Mouse (Mus musculus) CH12.LX (cell line): ENCODE data around the gene Dapl1. TPM values are rescaled to one million over a fixed set of nuclear protein-coding genes. Genes with fewer than 3 reads are reported as not detected.

Experiments
- DNase-seq: peaks from one replicate; pipeline ENCODE4 v3.0.0-alpha.2; 2013; ENCODE audit errors: extremely low read depth
- H3K27ac ChIP-seq: 2 replicates; pipeline ENCODE4 v1.5.1; 2012; ENCODE audit warnings: low read depth, mild to moderate bottlenecking, control low read depth, moderate library complexity; ENCODE audit not compliant: insufficient read depth
- H3K27me3 ChIP-seq: replicated peaks from 2 replicates; pipeline ENCODE3; 2012; ENCODE audit warnings: inconsistent platforms
- H3K36me3 ChIP-seq, 2 experiments: replicated peaks in 1 of 2; 2 replicates each; pipeline versions ENCODE3 to v1.6.1; 2012; ENCODE audit warnings: inconsistent platforms in 1 of 2, low read length in 1 of 2, mild to moderate bottlenecking in 1 of 2, mixed read lengths in 1 of 2, moderate library complexity in 1 of 2; ENCODE audit not compliant: control insufficient read depth in 1 of 2, insufficient read depth in 1 of 2
- H3K4me1 ChIP-seq, 2 experiments: 2 replicates each; pipeline ENCODE4 v1.6.1; 2012; ENCODE audit warnings: inconsistent platforms in 1 of 2, moderate library complexity in 1 of 2; ENCODE audit not compliant: insufficient read depth in 2 of 2, control insufficient read depth in 1 of 2
- H3K4me2 ChIP-seq: 2 replicates; pipeline ENCODE4 v1.6.1; 2012; ENCODE audit warnings: low read depth, mild to moderate bottlenecking, control low read depth; ENCODE audit not compliant: poor library complexity, insufficient read depth, severe bottlenecking
- H3K4me3 ChIP-seq, 3 experiments: fragments of 150-350 bp in 1 of 3; sonication (generic) in 1 of 3; replicated peaks in 1 of 3; 2 replicates each; pipeline versions ENCODE3 to v1.5.1; 2011 to 2012; ENCODE audit warnings: low read depth in 2 of 3, low read length in 2 of 3, mild to moderate bottlenecking in 2 of 3, moderate library complexity in 2 of 3, control low read depth in 1 of 3, improper control_type of control experiment in 1 of 3, inconsistent platforms in 1 of 3, mixed read lengths in 1 of 3; ENCODE audit not compliant: poor library complexity in 1 of 3
- H3K79me2 ChIP-seq: replicated peaks from 2 replicates; pipeline ENCODE4 v1.6.1; 2012; ENCODE audit warnings: mild to moderate bottlenecking, moderate library complexity; ENCODE audit not compliant: control insufficient read depth, poor library complexity, insufficient read depth, severe bottlenecking; ENCODE audit errors: extremely low read depth
- H3K9ac ChIP-seq: 2 replicates; pipeline ENCODE4 v1.6.1; 2012; ENCODE audit warnings: low read depth, mild to moderate bottlenecking, control low read depth, moderate library complexity; ENCODE audit not compliant: insufficient read depth
- H3K9me3 ChIP-seq: replicated peaks from 2 replicates; pipeline ENCODE3; 2012; ENCODE audit warnings: low read length, inconsistent platforms, mixed read lengths
- BHLHE40 ChIP-seq: IDR thresholded peaks from 2 replicates; pipeline ENCODE4 v1.6.1; 2011; ENCODE audit warnings: mild to moderate bottlenecking, low read depth, low read length, improper control_type of control experiment
- CTCF ChIP-seq, 2 experiments: IDR thresholded peaks in 1 of 2; conservative IDR thresholded peaks in 1 of 2; 2 replicates each; pipeline ENCODE4 v1.5.1; 2011 to 2012; ENCODE audit warnings: low read depth in 2 of 2, low read length in 2 of 2, improper control_type of control experiment in 1 of 2, inconsistent platforms in 1 of 2, mild to moderate bottlenecking in 1 of 2, moderate library complexity in 1 of 2
- E2F4 ChIP-seq: IDR thresholded peaks from 2 replicates; pipeline ENCODE4 v1.6.1; 2011; ENCODE audit warnings: low read depth, low read length, improper control_type of control experiment; ENCODE audit not compliant: insufficient replicate concordance
- ELF1 ChIP-seq: IDR thresholded peaks from 2 replicates; pipeline ENCODE4 v1.6.1; 2014; ENCODE audit warnings: low read depth, mild to moderate bottlenecking, inconsistent platforms, low read length, improper control_type of control experiment
- ETS1 ChIP-seq: conservative IDR thresholded peaks from 2 replicates; pipeline ENCODE4 v1.6.1; 2012; ENCODE audit warnings: low read depth, mild to moderate bottlenecking, inconsistent platforms, low read length, improper control_type of control experiment, moderate library complexity
- GABPA ChIP-seq: IDR thresholded peaks from 2 replicates; pipeline ENCODE4 v1.6.1; 2012; ENCODE audit warnings: low read depth, low read length, improper control_type of control experiment, inconsistent platforms; ENCODE audit not compliant: insufficient replicate concordance
- HCFC1 ChIP-seq: IDR thresholded peaks from 2 replicates; pipeline ENCODE4 v1.6.1; 2012; ENCODE audit warnings: low read depth, mild to moderate bottlenecking, inconsistent platforms, low read length, improper control_type of control experiment
- IRF4 ChIP-seq: IDR thresholded peaks from 2 replicates; pipeline ENCODE4 v1.6.1; 2014; ENCODE audit warnings: low read depth, mild to moderate bottlenecking, inconsistent platforms, low read length, improper control_type of control experiment
- JUN ChIP-seq: IDR thresholded peaks from 2 replicates; pipeline ENCODE4 v1.6.1; 2011; ENCODE audit warnings: low read depth, mild to moderate bottlenecking, low read length, improper control_type of control experiment, moderate library complexity; ENCODE audit not compliant: insufficient read depth
- JUND ChIP-seq: conservative IDR thresholded peaks from 2 replicates; pipeline ENCODE4 v1.6.1; 2011; ENCODE audit warnings: low read depth, low read length, improper control_type of control experiment
- MAFK ChIP-seq: IDR thresholded peaks from 2 replicates; pipeline ENCODE4 v1.6.1; 2011; ENCODE audit warnings: low read length, improper control_type of control experiment; ENCODE audit not compliant: insufficient replicate concordance
- MAX ChIP-seq: IDR thresholded peaks from 2 replicates; pipeline ENCODE4 v1.6.1; 2011; ENCODE audit warnings: low read length, improper control_type of control experiment
- MAZ ChIP-seq: IDR thresholded peaks from 2 replicates; pipeline ENCODE4 v1.6.1; 2012; ENCODE audit warnings: low read depth, mild to moderate bottlenecking, inconsistent platforms, low read length, improper control_type of control experiment, moderate library complexity
- MXI1 ChIP-seq: IDR thresholded peaks from 2 replicates; pipeline ENCODE4 v1.6.1; 2011; ENCODE audit warnings: mild to moderate bottlenecking, low read depth, low read length, improper control_type of control experiment
- MYC ChIP-seq: IDR thresholded peaks from 2 replicates; pipeline ENCODE4 v1.6.1; 2011; ENCODE audit warnings: low read depth, mild to moderate bottlenecking, improper control_type of control experiment, low read length
- NRF1 ChIP-seq: IDR thresholded peaks from 2 replicates; pipeline ENCODE4 v1.6.1; 2014; ENCODE audit warnings: low read depth, mild to moderate bottlenecking, inconsistent platforms, low read length, improper control_type of control experiment, moderate library complexity
- POLR2A ChIP-seq: IDR thresholded peaks from 2 replicates; pipeline ENCODE4 v1.6.1; 2011; ENCODE audit warnings: low read depth, mild to moderate bottlenecking, improper control_type of control experiment, low read length
- RCOR1 ChIP-seq: conservative IDR thresholded peaks from 2 replicates; pipeline ENCODE4 v1.6.1; 2012; ENCODE audit warnings: low read depth, mild to moderate bottlenecking, inconsistent platforms, low read length, improper control_type of control experiment
- SMC3 ChIP-seq: IDR thresholded peaks from 2 replicates; pipeline ENCODE4 v1.6.1; 2011; ENCODE audit warnings: low read depth, low read length, improper control_type of control experiment
- UBTF ChIP-seq: IDR thresholded peaks from 2 replicates; pipeline ENCODE4 v1.6.1; 2012; ENCODE audit warnings: low read depth, mild to moderate bottlenecking, inconsistent platforms, low read length, improper control_type of control experiment, moderate library complexity
- USF1 ChIP-seq: IDR thresholded peaks from 2 replicates; pipeline ENCODE4 v1.6.1; 2014; ENCODE audit warnings: low read depth, mild to moderate bottlenecking, inconsistent platforms, low read length, improper control_type of control experiment
- USF2 ChIP-seq: conservative IDR thresholded peaks from 2 replicates; pipeline ENCODE4 v1.6.1; 2011; ENCODE audit warnings: low read depth, low read length, improper control_type of control experiment
- ZC3H11A ChIP-seq: IDR thresholded peaks from 2 replicates; pipeline ENCODE4 v1.6.1; 2012; ENCODE audit warnings: low read depth, mild to moderate bottlenecking, inconsistent platforms, low read length, improper control_type of control experiment
- ZKSCAN1 ChIP-seq: IDR thresholded peaks from 2 replicates; pipeline ENCODE4 v1.6.1; 2012; ENCODE audit warnings: low read depth, inconsistent platforms, low read length, improper control_type of control experiment, borderline replicate concordance
- ZNF384 ChIP-seq: IDR thresholded peaks from 2 replicates; pipeline ENCODE4 v1.6.1; 2012; ENCODE audit warnings: low read depth, low read length, improper control_type of control experiment, inconsistent platforms
- dilution Hi-C: fragments of 300-500 bp; cut with MboI; formaldehyde crosslinking; loops from 2 replicates; pipeline ENCODE4 v1.14.3; 2020; ENCODE audit warnings: low sequenced_read_pairs; ENCODE audit not compliant: extremely low pct_unique_long_range_greater_than_20kb, extremely low pct_ligation_motif_present
- in situ Hi-C: fragments of 300-500 bp; cut with MboI; formaldehyde crosslinking; loops from 3 replicates; pipeline ENCODE4 v1.14.3; 2019; ENCODE audit warnings: low sequenced_read_pairs, low pct_ligation_motif_present, low pct_unique_long_range_greater_than_20kb, mixed read lengths
- polyA plus RNA-seq: library from polyadenylated mRNA; unstranded; fragments of >175 nt; gene quantifications from 2 replicates; pipeline ENCODE4 v1.2.1, GENCODE M21; 2012; ENCODE audit warnings: low read depth; ENCODE audit not compliant: insufficient read length
- total RNA-seq, 2 experiments: library from RNA; depleted of rRNA; stranded (reverse); fragments of 300-350 nt in 1 of 2; fragments of >200 nt in 1 of 2; gene quantifications; 2 replicates each; pipeline ENCODE4 v1.2.3; 2012 to 2014

The Dapl1 gene
- total RNA-seq (2012; rRNA removed) (not detected in 2 replicates), total RNA-seq (2014; rRNA removed) (not detected in 2 replicates), polyA plus RNA-seq (not detected in 2 replicates)

DNA sequence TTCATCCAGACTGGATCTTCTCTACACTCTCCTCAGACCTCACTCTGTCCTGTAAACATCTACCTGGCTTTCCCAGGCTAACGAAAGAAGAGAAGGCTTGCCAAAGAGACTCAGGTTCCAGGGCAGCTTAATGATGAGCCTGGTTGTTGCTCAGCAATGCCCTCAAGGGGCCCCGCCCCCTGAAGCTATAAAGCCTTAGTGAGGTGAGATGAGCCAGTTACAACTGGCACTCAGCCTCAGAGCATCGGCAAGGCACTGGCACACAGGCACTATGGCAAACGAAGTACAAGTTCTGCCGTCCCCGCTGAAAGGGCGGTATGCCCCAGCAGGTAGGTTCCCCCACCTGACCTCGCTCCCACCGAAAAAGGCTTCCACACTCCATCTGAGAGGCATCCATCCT lies at the start of gene Dapl1:
Dapl1 (plus strand) TSS at position 216 of the 400 bp plus-strand sequence.
- no peak within 1 kb of the TSS for H3K27ac ChIP-seq
- H3K9me3 ChIP-seq = no peaks in the 10 kb centered on the region
- no peaks in the 10 kb centered on the region for H3K4me1 ChIP-seq
- H3K79me2 ChIP-seq = no peaks in the 10 kb centered on the region
- no peak for DNase-seq
- no peak within 1 kb of the TSS for H3K4me3 ChIP-seq
- dilution Hi-C loops (no loop called here), in situ Hi-C loops (no loop called here)
- no peak for TF ChIP-seq ETS1
- TF ChIP-seq RCOR1 = no peak
- TF ChIP-seq IRF4 = no peak
- TF ChIP-seq CTCF (conservative IDR thresholded peaks at IDR 0.05 in 1 of 2, IDR thresholded peaks at IDR 0.05 in 1 of 2; ENCODE audit: low read depth in 2 of 2, low read length in 2 of 2) = no peak
- no peak for TF ChIP-seq JUN
- TF ChIP-seq MAX = no peak
- TF ChIP-seq BHLHE40 = no peak
- no peak for TF ChIP-seq MAFK
- no peak for TF ChIP-seq JUND
- TF ChIP-seq MXI1 = no peak
- no peak for TF ChIP-seq POLR2A
- TF ChIP-seq NRF1 = no peak
- no peak for TF ChIP-seq USF1
- no peak for TF ChIP-seq MAZ
- TF ChIP-seq MYC = no peak
- no peak for TF ChIP-seq ZKSCAN1
- no peak for TF ChIP-seq ZNF384
- no peak for TF ChIP-seq USF2
- no peaks in the 10 kb centered on the region for H3K27me3 ChIP-seq
- no peaks in the 10 kb centered on the region for H3K36me3 ChIP-seq
- no peak within 1 kb of the TSS for H3K4me2 ChIP-seq
- no peak within 1 kb of the TSS for H3K9ac ChIP-seq

DNA sequence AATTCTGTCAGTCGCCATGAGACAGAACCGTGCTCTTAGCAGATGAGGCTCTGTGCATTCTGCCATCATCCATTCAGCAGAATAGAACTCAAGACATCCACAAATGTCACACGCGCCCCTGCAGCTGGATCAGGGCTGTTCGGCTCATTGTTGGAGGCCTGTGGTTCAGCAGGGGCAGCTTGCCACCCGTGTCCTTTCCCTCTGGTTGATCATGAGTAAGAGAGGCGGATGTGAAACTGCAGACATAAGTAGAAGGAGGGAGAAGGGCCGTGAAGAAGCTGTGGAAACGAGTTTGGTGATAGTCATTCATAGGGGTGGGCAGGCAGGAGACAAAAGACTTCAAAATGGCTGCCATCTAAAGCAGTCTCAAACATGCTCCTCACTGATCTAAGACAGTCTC lies 49.6 kb upstream of the Dapl1 start:
- DNase-seq = no peak
- Histone ChIP-seq H3K79me2 (no peaks in the 10 kb centered on the region), H3K27ac (no peak overlapping the region), H3K4me1 (no peaks in the 10 kb centered on the region), H3K27me3 (no peaks in the 10 kb centered on the region), H3K4me2 (no peak overlapping the region), H3K36me3 (no peaks in the 10 kb centered on the region), H3K9ac (no peak overlapping the region), H3K4me3 (no peak overlapping the region), H3K9me3 (peaks cover 58% of the 10 kb centered on the region)
- dilution Hi-C loops = no loop called here
- TF ChIP-seq CTCF (conservative IDR thresholded peaks at IDR 0.05 in 1 of 2, IDR thresholded peaks at IDR 0.05 in 1 of 2; ENCODE audit: low read depth in 2 of 2, low read length in 2 of 2) = no peak
- TF ChIP-seq JUND = no peak
- TF ChIP-seq POLR2A = no peak
- no peak for TF ChIP-seq JUN
- TF ChIP-seq ZC3H11A = no peak
- TF ChIP-seq USF2 = no peak
- no peak for TF ChIP-seq HCFC1
- TF ChIP-seq MAFK = no peak
- TF ChIP-seq RCOR1 = no peak
- no peak for TF ChIP-seq ELF1
- TF ChIP-seq UBTF = no peak
- no peak for TF ChIP-seq GABPA
- TF ChIP-seq BHLHE40 = no peak
- TF ChIP-seq E2F4 = no peak
- no peak for TF ChIP-seq SMC3
- in situ Hi-C loops = no loop called here
